Mouse (Mus musculus) lung, postnatal 0 days (tissue): ENCODE data around the gene Tspan3.

Experiments
- CTCF ChIP-seq: IDR thresholded peaks from 2 replicates; pipeline ENCODE4 v1.5.1; 2016; ENCODE audit warnings: antibody characterized with exemption, mild to moderate bottlenecking
- EP300 ChIP-seq: IDR thresholded peaks from 2 replicates; pipeline ENCODE4 v1.6.1; 2016; ENCODE audit warnings: antibody characterized with exemption, mild to moderate bottlenecking, control low read depth

GRCm38 (mm10) chr9:56160341-56161141 is 4.7 kb downstream of the Tspan3 start:
- no peak for TF ChIP-seq CTCF
- no peak for TF ChIP-seq EP300
